ENCODE assay signal across 32 mouse cellular contexts in genomic region chr5:141044976-141045375, GRCm38 (mm10). TPM values are rescaled to one million over a fixed set of nuclear protein-coding genes. Genes with fewer than 3 reads are reported as not detected.
A peak's percentile ranks its signal among the peaks of the same experiment; 100 is the strongest.
DNase-seq lines count a peak whose midpoint lies in the region; ATAC-seq and TF ChIP-seq lines count a peak whose summit lies in the region.
"Had no signal": no experiment of that assay in that cellular context is flagged by ENCODE, and none has a peak within 500 bp of the region (broad histone marks: within the 10 kb centered on the region; RNA-seq: fewer than 3 reads in every experiment).

No protein-coding gene starts in this region.

- DNase-seq in thymus, adult 2 months, result peak; percentile 12
- DNase-seq in thymus, adult 18-20 months, result no peak
- peak; percentile 54 for DNase-seq in induced T-regulatory cell, adult 2 months (ENCODE audit: low read depth)
- peak; percentile 26 for DNase-seq in thymus, postnatal 14 days
- DNase-seq in cerebellum, adult 11 months, result no peak
- DNase-seq: adrenal gland, adult 2 months; adrenal gland, postnatal 36 days; cerebellum, adult 8-10 months; cerebellum, postnatal 25 days; embryo, embryonic 11 days; gastrocnemius, adult 2 months; heart, postnatal 14 days; kidney, adult 8-10 months; kidney, postnatal 4 days; layer of hippocampus, postnatal 36 days; liver, embryonic 13.5 days; lung, adult 18-20 months; lung, postnatal 4 days; right cerebral cortex, postnatal 25 days had no signal

- no peak overlapping the region for H3K4me2 ChIP-seq in midbrain, embryonic 13.5 days (replicated peaks)
- H3K4me2 ChIP-seq: limb, embryonic 15.5 days; liver, embryonic 13.5 days; midbrain, embryonic 15.5 days had no signal

- 14% methylated on average over 9 of the region's 9 CpGs for WGBS in thymus, adult 2 months
- WGBS in midbrain, embryonic 13.5 days, result 73% methylated on average over 9 of the region's 9 CpGs

- 0 out of 2 replicates have a peak overlapping the region, but pooled peaks have one; percentile 12 for H3K27ac ChIP-seq in thymus, adult 2 months (ENCODE audit: control insufficient read depth, insufficient read depth, low read length)
- no peak overlapping the region for H3K27ac ChIP-seq in midbrain, embryonic 13.5 days
- H3K27ac ChIP-seq: embryonic facial prominence, embryonic 13.5 days; gastrocnemius, adult 2 months; kidney, postnatal 0 days; limb, embryonic 10.5 days; limb, embryonic 15.5 days; liver, embryonic 13.5 days; midbrain, embryonic 15.5 days; stomach, postnatal 0 days had no signal

- no peak for TF ChIP-seq POLR2A in thymus, adult 2 months (IDR thresholded peaks at IDR 0.05; ENCODE audit: control insufficient read depth, extremely low read depth, insufficient read depth, low read length, poor library complexity)

- H3K4me3 ChIP-seq in thymus, adult 2 months (ENCODE audit: control insufficient read depth, insufficient read depth, low read length), result no peak overlapping the region
- no peak overlapping the region for H3K4me3 ChIP-seq in midbrain, embryonic 13.5 days (replicated peaks)
- H3K4me3 ChIP-seq: embryonic facial prominence, embryonic 13.5 days; gastrocnemius, adult 2 months; limb, embryonic 10.5 days; limb, embryonic 15.5 days; liver, embryonic 13.5 days; midbrain, embryonic 15.5 days had no signal

- no peaks in the 10 kb centered on the region for H3K36me3 ChIP-seq in thymus, adult 2 months (ENCODE audit: control insufficient read depth, insufficient read depth, low read length)
- no peaks in the 10 kb centered on the region for H3K36me3 ChIP-seq in midbrain, embryonic 13.5 days
- H3K36me3 ChIP-seq: embryonic facial prominence, embryonic 13.5 days; limb, embryonic 10.5 days; limb, embryonic 15.5 days; liver, embryonic 13.5 days; midbrain, embryonic 15.5 days had no signal

- H3K9me3 ChIP-seq in midbrain, embryonic 13.5 days, result no peaks in the 10 kb centered on the region
- H3K9me3 ChIP-seq: embryonic facial prominence, embryonic 13.5 days; limb, embryonic 10.5 days; limb, embryonic 15.5 days; liver, embryonic 13.5 days; midbrain, embryonic 15.5 days had no signal

- no peak overlapping the region for H3K9ac ChIP-seq in midbrain, embryonic 13.5 days (replicated peaks)
- H3K9ac ChIP-seq: embryonic facial prominence, embryonic 13.5 days; limb, embryonic 15.5 days; liver, embryonic 13.5 days; midbrain, embryonic 15.5 days had no signal

- H3K27me3 ChIP-seq in thymus, adult 2 months (ENCODE audit: control insufficient read depth, insufficient read depth, low read length), result no peaks in the 10 kb centered on the region
- H3K27me3 ChIP-seq in midbrain, embryonic 13.5 days, result no peaks in the 10 kb centered on the region
- H3K27me3 ChIP-seq: embryonic facial prominence, embryonic 13.5 days; limb, embryonic 15.5 days; liver, embryonic 13.5 days; midbrain, embryonic 15.5 days had no signal

- ATAC-seq in inflammation-experienced regulatory T-cells, adult 6 months, result no peak
- ATAC-seq in midbrain, embryonic 13.5 days, result no peak
- ATAC-seq: forebrain, embryonic 16.5 days; hindbrain, embryonic 16.5 days; intestine, embryonic 16.5 days; lung, postnatal 0 days; midbrain, embryonic 15.5 days had no signal

- TF ChIP-seq CTCF in thymus, adult 2 months (IDR thresholded peaks at IDR 0.05; ENCODE audit: borderline replicate concordance, control insufficient read depth, extremely low read depth, insufficient read depth, low read length, poor library complexity), result no peak

- H3K4me1 ChIP-seq in thymus, adult 2 months (replicated peaks; ENCODE audit: control insufficient read depth, insufficient read depth, low read length), result peaks cover 16% of the 10 kb centered on the region
- peaks cover 6% of the 10 kb centered on the region for H3K4me1 ChIP-seq in midbrain, embryonic 13.5 days (replicated peaks)
- H3K4me1 ChIP-seq: limb, embryonic 15.5 days; liver, embryonic 13.5 days; midbrain, embryonic 15.5 days had no signal

RNA-seq across cellular contexts. Expression of gene Card11, which starts 44.6 kb away (rescaled TPM):
- 51.2 and 56.1 TPM in 2 replicates for polyA plus RNA-seq in thymus, adult 2 months (2012; rRNA removed)
- polyA plus RNA-seq in inflammation-experienced regulatory T-cells, adult 6 months (2017; shearing (Covaris generic)), result 10 to 100 TPM; 43.2 to 53.9 (median 51.8) TPM
- 0.07 TPM in 1 of 2 replicates, not detected in the other for polyA plus RNA-seq in midbrain, embryonic 13.5 days (2015; fragmentation: Nextera tagmentation; extraction: Ambion mirVana)
- polyA plus RNA-seq: forebrain, embryonic 11.5 days had no signal

Comparison
In these comparisons a context has a peak if more than half of its experiments do, and no peak if none do; other contexts are left out.
1. DNase-seq: peak in thymus, adult 2 months (single experiment), induced T-regulatory cell, adult 2 months (single experiment) and thymus, postnatal 14 days (single experiment); none in thymus, adult 18-20 months (0 of 2) and cerebellum, adult 11 months (single experiment).
2. RNA of gene Card11, which starts 44.6 kb away (polyA plus RNA-seq): 43.2 to 53.9 TPM in inflammation-experienced regulatory T-cells, adult 6 months and 51.2 to 56.1 TPM in thymus, adult 2 months; 0.07 TPM in midbrain, embryonic 13.5 days; every median in the first group is over 10 times any median in the second.